Mouse (Mus musculus) ES-Bruce4 (cell line): Measurements from ENCODE around the gene Cenpl.

ENCODE experiments used
- CTCF ChIP-seq: IDR thresholded peaks from one replicate; pipeline ENCODE4 v1.8.1; 2011; ENCODE audit warnings: low read depth, low read length
- POLR2A ChIP-seq: IDR thresholded peaks from one replicate; pipeline ENCODE4 v1.8.1; 2011; ENCODE audit warnings: low read length; ENCODE audit not compliant: insufficient read depth

DNA sequence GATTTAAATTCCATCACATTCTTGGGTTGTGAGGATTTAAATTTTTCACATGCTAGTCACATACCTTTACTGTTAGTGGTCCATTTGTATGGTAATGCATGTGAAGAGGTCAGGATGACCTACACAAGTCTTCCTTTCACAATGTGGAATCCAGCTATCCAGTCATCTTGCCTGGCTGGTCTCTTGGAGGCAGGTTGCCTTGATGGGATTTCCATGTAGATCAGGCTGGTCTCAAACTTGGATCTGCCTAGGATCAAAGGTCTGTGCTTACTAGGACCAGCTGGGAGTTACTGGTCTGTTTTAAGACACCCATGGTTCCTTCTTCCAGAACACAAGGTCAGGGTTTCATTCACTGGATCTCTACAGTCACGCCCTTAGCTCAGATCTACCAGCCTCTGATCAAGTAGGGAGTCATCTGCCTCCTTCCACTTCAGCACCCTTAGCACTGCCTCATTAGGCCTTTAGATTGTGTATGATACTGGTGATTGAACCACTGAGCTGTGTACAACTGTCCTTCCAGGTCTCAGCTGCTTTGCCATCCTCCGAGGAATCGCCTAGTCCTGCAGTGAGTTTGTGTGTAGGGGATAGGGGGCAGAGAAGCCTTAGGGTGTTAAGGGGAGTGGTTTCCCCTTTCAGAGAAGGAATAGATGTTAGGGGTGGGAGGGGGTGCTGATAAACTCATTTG is 30.6 kb upstream of the Cenpl start:
- TF ChIP-seq CTCF (no peak), POLR2A (no peak)
